Mouse (Mus musculus) erythroblast, embryonic 14.5 days (primary cell): ENCODE results near the gene Filip1. TPM values are rescaled to one million over a fixed set of nuclear protein-coding genes. Genes with fewer than 3 reads are reported as not detected.
"Not testable (repeated sequence)": the region's sequence is repeated elsewhere in the genome, so short reads cannot be mapped to it uniquely, and the experiment has no call there.

Source experiments
- H3K27me3 ChIP-seq: 2 replicates; pipeline ENCODE4 v1.6.1; 2012; ENCODE audit warnings: inconsistent platforms; ENCODE audit not compliant: control insufficient read depth
- H3K36me3 ChIP-seq: 2 replicates; pipeline ENCODE4 v1.6.1; 2012; ENCODE audit warnings: mild to moderate bottlenecking, inconsistent platforms; ENCODE audit not compliant: control insufficient read depth
- H3K4me1 ChIP-seq: 2 replicates; pipeline ENCODE4 v1.6.1; 2012; ENCODE audit warnings: inconsistent platforms; ENCODE audit not compliant: control insufficient read depth
- H3K4me3 ChIP-seq: replicated peaks from 2 replicates; pipeline ENCODE3; 2012; ENCODE audit warnings: moderate library complexity, mild to moderate bottlenecking, inconsistent platforms
- H3K9me3 ChIP-seq: 2 replicates; pipeline ENCODE4 v1.6.1; 2012; ENCODE audit warnings: low read length, inconsistent platforms, mixed read lengths; ENCODE audit not compliant: control insufficient read depth
- GATA1 ChIP-seq: IDR thresholded peaks from 2 replicates; pipeline ENCODE4 v1.6.1; 2012; ENCODE audit warnings: low read length, inconsistent platforms, mixed read lengths
- TAL1 ChIP-seq: IDR thresholded peaks from 3 replicates; pipeline ENCODE4 v1.6.1; 2012; ENCODE audit warnings: low read length, inconsistent platforms, mixed read lengths
- polyA plus RNA-seq: library from polyadenylated mRNA; stranded (reverse); fragments of >175 nt; gene quantifications from 2 replicates; pipeline ENCODE4 v1.2.3, GENCODE M21; 2012

The Filip1 gene
- not detected in 2 replicates for polyA plus RNA-seq

GRCm38 (mm10) chr9:80012751-80013150 is at the start of gene Filip1:
TSS of gene Filip1 (minus strand) at chr9:80012851.
- H3K27me3 ChIP-seq = no peaks in the 10 kb centered on the region
- no peak within 1 kb of the TSS for H3K4me3 ChIP-seq
- TF ChIP-seq GATA1 (no peak), TAL1 (no peak)
- H3K4me1 ChIP-seq = peaks cover 3% of the 10 kb centered on the region; the same call in 1 of the 2 replicates
- no peaks in the 10 kb centered on the region for H3K9me3 ChIP-seq
- no peaks in the 10 kb centered on the region for H3K36me3 ChIP-seq

GRCm38 (mm10) chr9:80057690-80058089 is 45.0 kb upstream of the Filip1 start:
- peaks cover 2% of the 10 kb centered on the region; the same call in 1 of the 2 replicates for H3K9me3 ChIP-seq
- no peak overlapping the region for H3K4me3 ChIP-seq
- TF ChIP-seq TAL1 (no peak), GATA1 (no peak)
- H3K27me3 ChIP-seq = no peaks in the 10 kb centered on the region
- no peaks in the 10 kb centered on the region for H3K36me3 ChIP-seq
- no peaks in the 10 kb centered on the region for H3K4me1 ChIP-seq

GRCm38 (mm10) chr9:80052951-80053350 is 40.3 kb upstream of the Filip1 start:
- no peaks in the 10 kb centered on the region for H3K4me1 ChIP-seq
- H3K4me3 ChIP-seq = no peak overlapping the region
- H3K9me3 ChIP-seq = peaks cover 2% of the 10 kb centered on the region; the same call in 1 of the 2 replicates
- no peaks in the 10 kb centered on the region for H3K36me3 ChIP-seq
- H3K27me3 ChIP-seq = no peaks in the 10 kb centered on the region
- TF ChIP-seq GATA1 (no peak), TAL1 (no peak)

- H3K36me3 ChIP-seq, H3K27me3 ChIP-seq, H3K9me3 ChIP-seq, H3K4me3 ChIP-seq, H3K4me1 ChIP-seq: not testable (repeated sequence)
Observed at GRCm38 (mm10) chr9:80049271-80049670, 36.6 kb upstream of the Filip1 start.

- not testable (repeated sequence) for H3K36me3 ChIP-seq, H3K27me3 ChIP-seq, H3K4me1 ChIP-seq, H3K9me3 ChIP-seq, H3K4me3 ChIP-seq
Observed at GRCm38 (mm10) chr9:80044301-80044700, 31.6 kb upstream of the Filip1 start.

GRCm38 (mm10) chr9:80039296-80039815 is 26.7 kb upstream of the Filip1 start:
- TF ChIP-seq GATA1 = no peak
- no peak for TF ChIP-seq TAL1
- Histone ChIP-seq H3K9me3 (no peaks in the 10 kb centered on the region), H3K4me3 (no peak overlapping the region), H3K4me1 (no peaks in the 10 kb centered on the region), H3K27me3 (no peaks in the 10 kb centered on the region), H3K36me3 (no peaks in the 10 kb centered on the region)

GRCm38 (mm10) chr9:80037997-80038383 is 25.3 kb upstream of the Filip1 start:
- H3K36me3 ChIP-seq = no peaks in the 10 kb centered on the region
- H3K4me3 ChIP-seq = no peak overlapping the region
- no peak for TF ChIP-seq TAL1
- no peak for TF ChIP-seq GATA1
- no peaks in the 10 kb centered on the region for H3K27me3 ChIP-seq
- no peaks in the 10 kb centered on the region for H3K4me1 ChIP-seq
- no peaks in the 10 kb centered on the region for H3K9me3 ChIP-seq

- Histone ChIP-seq H3K4me3 (no peak overlapping the region), H3K9me3 (no peaks in the 10 kb centered on the region), H3K36me3 (no peaks in the 10 kb centered on the region), H3K27me3 (no peaks in the 10 kb centered on the region), H3K4me1 (no peaks in the 10 kb centered on the region)
- TF ChIP-seq GATA1 (no peak), TAL1 (no peak)
Observed at GRCm38 (mm10) chr9:80037262-80037996, 24.8 kb upstream of the Filip1 start.

- Histone ChIP-seq H3K4me3 (no peak overlapping the region), H3K36me3 (no peaks in the 10 kb centered on the region), H3K27me3 (no peaks in the 10 kb centered on the region), H3K4me1 (no peaks in the 10 kb centered on the region), H3K9me3 (no peaks in the 10 kb centered on the region)
- TF ChIP-seq GATA1 = no peak
- TF ChIP-seq TAL1 = no peak
Observed at GRCm38 (mm10) chr9:80026581-80027021, 13.9 kb upstream of the Filip1 start.

- H3K4me3 ChIP-seq = no peak overlapping the region
- no peaks in the 10 kb centered on the region for H3K4me1 ChIP-seq
- no peaks in the 10 kb centered on the region for H3K27me3 ChIP-seq
- H3K36me3 ChIP-seq = no peaks in the 10 kb centered on the region
- no peaks in the 10 kb centered on the region for H3K9me3 ChIP-seq
- TF ChIP-seq TAL1 (no peak), GATA1 (no peak)
Observed at GRCm38 (mm10) chr9:80026017-80026416, 13.4 kb upstream of the Filip1 start.

GRCm38 (mm10) chr9:80025347-80025746 is 12.7 kb upstream of the Filip1 start:
- H3K9me3 ChIP-seq, H3K4me3 ChIP-seq, H3K36me3 ChIP-seq, H3K4me1 ChIP-seq, H3K27me3 ChIP-seq: not testable (repeated sequence)
